Mouse (Mus musculus) layer of hippocampus, postnatal 10 days (tissue): ENCODE measurements at regions not wholly inside any gene's neighbourhood (a gene's known extent, or its start where the extent isn't known, plus 50 kb on each side); places are given as distances from the start of the nearest gene placed in this dataset.

Experiments
- DNase-seq, 2 experiments: peaks; one replicate each; pipeline ENCODE4 v3.0.0; 2021; ENCODE audit warnings: low spot score in 2 of 2

GRCm38 (mm10) chr15:67471283-67471682 lies 970.6 kb upstream of the Lrrc6 start:
- DNase-seq, result no peak

- DNase-seq, result no peak
Observed at GRCm38 (mm10) chr15:67470036-67470435, 969.3 kb upstream of the Lrrc6 start.

- DNase-seq, result no peak
Observed at GRCm38 (mm10) chr15:67467404-67468345, 967.0 kb upstream of the Lrrc6 start.

GRCm38 (mm10) chr15:67462863-67463262 lies 962.2 kb upstream of the Lrrc6 start:
- no peak for DNase-seq

GRCm38 (mm10) chr15:67460384-67460783 lies 959.7 kb upstream of the Lrrc6 start:
- no peak for DNase-seq

GRCm38 (mm10) chr15:67434284-67434683 lies 933.6 kb upstream of the Lrrc6 start:
- peak; percentile 39 to 55 for DNase-seq

- no peak for DNase-seq
Observed at GRCm38 (mm10) chr15:67423922-67424321, 923.2 kb upstream of the Lrrc6 start.

- no peak for DNase-seq
Observed at GRCm38 (mm10) chr15:67422277-67422953, 921.7 kb upstream of the Lrrc6 start.

- no peak for DNase-seq
Observed at GRCm38 (mm10) chr15:67420776-67421175, 920.1 kb upstream of the Lrrc6 start.

- no peak for DNase-seq
Observed at GRCm38 (mm10) chr15:67419733-67420132, 919.0 kb upstream of the Lrrc6 start.

GRCm38 (mm10) chr15:67417742-67418163 lies 917.0 kb upstream of the Lrrc6 start:
- DNase-seq, result no peak

- DNase-seq, result no peak
Observed at GRCm38 (mm10) chr15:67415840-67416239, 915.1 kb upstream of the Lrrc6 start.

- no peak for DNase-seq
Observed at GRCm38 (mm10) chr15:67414371-67414930, 913.7 kb upstream of the Lrrc6 start.

GRCm38 (mm10) chr15:67413581-67413980 lies 912.9 kb upstream of the Lrrc6 start:
- no peak for DNase-seq

GRCm38 (mm10) chr15:67412394-67412793 lies 911.7 kb upstream of the Lrrc6 start:
- no peak for DNase-seq

GRCm38 (mm10) chr15:67411657-67412056 lies 910.9 kb upstream of the Lrrc6 start:
- DNase-seq, result no peak

- DNase-seq, result no peak
Observed at GRCm38 (mm10) chr15:67410012-67410411, 909.3 kb upstream of the Lrrc6 start.

GRCm38 (mm10) chr15:67408871-67409559 lies 908.3 kb upstream of the Lrrc6 start:
- no peak for DNase-seq

GRCm38 (mm10) chr15:67407244-67407643 lies 906.5 kb upstream of the Lrrc6 start:
- no peak for DNase-seq

GRCm38 (mm10) chr15:67405523-67405922 lies 904.8 kb upstream of the Lrrc6 start:
- no peak for DNase-seq

- no peak for DNase-seq
Observed at GRCm38 (mm10) chr15:67405011-67405410, 904.3 kb upstream of the Lrrc6 start.
